Mouse (Mus musculus): ENCODE data around the gene Cbr2. TPM values are rescaled to one million over a fixed set of nuclear protein-coding genes. Genes with fewer than 3 reads are reported as not detected.

The Cbr2 gene
- total RNA-seq, 2 experiments from 2014 or later, result 1.7 to 2.3 TPM

GRCm38 (mm10) chr11:120711980-120712604 lies 19.8 kb downstream of the Cbr2 start:
- DNase-seq, result no peak

- DNase-seq, result no peak
These were observed 21.2 kb downstream of the Cbr2 start for GRCm38 (mm10) chr11:120710672-120711071.

- no peak for DNase-seq
These were observed 22.4 kb downstream of the Cbr2 start for GRCm38 (mm10) chr11:120709551-120709950.

GRCm38 (mm10) chr11:120707969-120708368 lies 23.9 kb downstream of the Cbr2 start:
- DNase-seq, result no peak

GRCm38 (mm10) chr11:120707225-120707624 lies 24.7 kb downstream of the Cbr2 start:
- DNase-seq, result no peak

- DNase-seq, result no peak
These were observed 25.8 kb downstream of the Cbr2 start for GRCm38 (mm10) chr11:120706120-120706519.

GRCm38 (mm10) chr11:120704486-120705325 lies 27.2 kb downstream of the Cbr2 start:
- no peak for DNase-seq

- DNase-seq, result no peak
These were observed 28.0 kb downstream of the Cbr2 start for GRCm38 (mm10) chr11:120703696-120704454.

GRCm38 (mm10) chr11:120697741-120698140 lies 34.2 kb downstream of the Cbr2 start:
- DNase-seq, result no peak

- no peak for DNase-seq
These were observed 35.3 kb downstream of the Cbr2 start for GRCm38 (mm10) chr11:120696568-120696967.

- DNase-seq, result no peak
These were observed 36.3 kb downstream of the Cbr2 start for GRCm38 (mm10) chr11:120695641-120696040.

- DNase-seq, result no peak
These were observed 36.7 kb downstream of the Cbr2 start for GRCm38 (mm10) chr11:120695184-120695583.

- DNase-seq, result no peak
These were observed 38.5 kb downstream of the Cbr2 start for GRCm38 (mm10) chr11:120693461-120693860.

GRCm38 (mm10) chr11:120692471-120693011 lies 39.4 kb downstream of the Cbr2 start:
- no peak for DNase-seq

GRCm38 (mm10) chr11:120689365-120689764 lies 42.5 kb downstream of the Cbr2 start:
- no peak for DNase-seq

GRCm38 (mm10) chr11:120686650-120687272 lies 45.2 kb downstream of the Cbr2 start:
- DNase-seq, result no peak

GRCm38 (mm10) chr11:120684660-120685059 lies 47.3 kb downstream of the Cbr2 start:
- DNase-seq, result no peak

GRCm38 (mm10) chr11:120684086-120684485 lies 47.8 kb downstream of the Cbr2 start:
- no peak for DNase-seq

GRCm38 (mm10) chr11:120683536-120683935 lies 48.4 kb downstream of the Cbr2 start:
- DNase-seq, result no peak

- no peak for DNase-seq
These were observed 49.2 kb downstream of the Cbr2 start for GRCm38 (mm10) chr11:120682683-120683082.

- DNase-seq, result no peak
These were observed 52.0 kb downstream of the Cbr2 start for GRCm38 (mm10) chr11:120679909-120680308.

Data from layer of hippocampus, postnatal 36 days (tissue).